Mouse (Mus musculus) CD4-positive naive resting alpha-beta T cell, adult 57 days (primary cell): Measurements from ENCODE around the gene Cylc1. TPM values are rescaled to one million over a fixed set of nuclear protein-coding genes. Genes with fewer than 3 reads are reported as not detected.

Experiments used
- total RNA-seq: library from RNA; stranded (reverse); gene quantifications from one replicate; pipeline ENCODE4 v1.2.4, GENCODE M21; 2023

Gene Cylc1
- not detected for total RNA-seq

DNA sequence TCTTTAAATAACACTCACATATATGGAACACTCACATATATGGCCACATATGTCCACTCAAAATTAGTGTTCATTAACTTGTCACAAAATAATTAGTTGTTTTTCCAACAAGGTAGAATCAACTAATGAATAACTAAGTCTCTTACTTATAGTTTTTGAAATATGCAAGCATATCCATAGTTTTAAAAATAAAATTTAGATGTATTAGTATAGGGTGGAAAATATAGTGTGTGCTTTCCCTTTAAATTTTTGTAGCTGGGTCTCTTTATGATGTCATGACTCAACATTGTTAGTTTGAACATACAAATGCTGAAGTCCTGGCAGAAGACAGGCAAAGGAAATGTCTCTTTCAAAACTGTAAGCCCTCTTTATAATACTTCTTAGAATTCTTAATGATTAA is at the start of gene Cylc1:
Gene Cylc1, plus strand, starts transcription at position 301 of the 400 bp plus-strand sequence.

DNA sequence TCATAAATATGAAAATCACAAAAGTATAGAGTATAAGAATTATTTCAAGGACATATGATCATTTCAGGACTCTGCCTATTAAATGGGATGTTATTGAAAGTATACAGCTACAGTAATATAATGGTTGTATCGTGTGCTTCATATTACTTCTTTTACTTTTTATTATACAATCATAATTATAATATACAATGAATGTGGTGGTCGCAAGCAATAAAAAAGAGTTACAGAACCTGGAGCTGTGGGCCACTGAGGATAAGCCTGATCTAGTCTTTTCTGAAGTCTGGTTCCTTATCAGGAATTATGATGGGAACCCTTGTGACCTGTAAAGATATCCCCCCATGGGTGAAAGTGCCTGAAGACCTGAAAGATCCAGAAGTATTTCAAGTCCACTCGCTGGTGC is 57.8 kb downstream of the Cylc1 start, which contains the start of gene Gm10112:
Gene Gm10112, plus strand, starts transcription at position 301 of the 400 bp plus-strand sequence.

Other genes starting within 250 kb of the Cylc1 start
- not detected for gene Gm10112, start 57.9 kb downstream of the Cylc1 start, total RNA-seq